Mouse (Mus musculus) lung, postnatal 0 days (tissue): ENCODE measurements around the gene Gpatch2l.

Source experiments
- CTCF ChIP-seq: IDR thresholded peaks from 2 replicates; pipeline ENCODE4 v1.5.1; 2016; ENCODE audit warnings: antibody characterized with exemption, mild to moderate bottlenecking
- EP300 ChIP-seq: IDR thresholded peaks from 2 replicates; pipeline ENCODE4 v1.6.1; 2016; ENCODE audit warnings: antibody characterized with exemption, mild to moderate bottlenecking, control low read depth

GRCm38 (mm10) chr12:86192036-86192449, 49.6 kb upstream of the Gpatch2l start:
- TF ChIP-seq CTCF (no peak), EP300 (no peak)
